Mouse (Mus musculus): ENCODE data around the gene Unc13d. TPM values are rescaled to one million over a fixed set of nuclear protein-coding genes. Genes with fewer than 3 reads are reported as not detected.
A peak's percentile ranks its signal among the peaks of the same experiment; 100 is the strongest.

Gene Unc13d
- polyA plus RNA-seq, 1 experiment = 2.4 TPM

GRCm38 (mm10) chr11:116076266-116076540 lies 1.6 kb downstream of the Unc13d start:
- TF ChIP-seq CTCF (conservative IDR thresholded peaks at IDR 0.05; ENCODE audit: insufficient read depth, insufficient read length, low read depth, low read length) (no peak), POLR2A (IDR thresholded peaks at IDR 0.05; ENCODE audit: low read depth, low read length) (no peak)
- Histone ChIP-seq H3K27ac (ENCODE audit: insufficient read depth, low read depth, low read length) (no peak overlapping the region), H3K36me3 (ENCODE audit: control insufficient read depth, insufficient read depth, low read length) (peaks cover 3% of the 10 kb centered on the region; the same call in 1 of the 2 replicates), H3K4me1 (ENCODE audit: control insufficient read depth, insufficient read depth, low read length) (0 out of 2 replicates have a peak, but pooled peaks cover 3% of the 10 kb centered on the region), H3K4me3 (ENCODE audit: insufficient read depth, low read depth, low read length) (no peak overlapping the region), H3K27me3 (replicated peaks; ENCODE audit: control insufficient read depth, insufficient read depth, low read length) (no peaks in the 10 kb centered on the region)
- DNase-seq = no peak
- WGBS = 86% methylated on average over 7 of the region's 7 CpGs

- Histone ChIP-seq H3K4me1 (ENCODE audit: control insufficient read depth, insufficient read depth, low read length) (0 out of 2 replicates have a peak, but pooled peaks cover 3% of the 10 kb centered on the region), H3K27me3 (replicated peaks; ENCODE audit: control insufficient read depth, insufficient read depth, low read length) (no peaks in the 10 kb centered on the region), H3K27ac (ENCODE audit: insufficient read depth, low read depth, low read length) (no peak overlapping the region), H3K4me3 (ENCODE audit: insufficient read depth, low read depth, low read length) (no peak overlapping the region), H3K36me3 (ENCODE audit: control insufficient read depth, insufficient read depth, low read length) (peaks cover 2% of the 10 kb centered on the region; the same call in 1 of the 2 replicates)
- no peak for DNase-seq
- no peak for TF ChIP-seq CTCF (conservative IDR thresholded peaks at IDR 0.05; ENCODE audit: insufficient read depth, insufficient read length, low read depth, low read length)
- no peak for TF ChIP-seq POLR2A (IDR thresholded peaks at IDR 0.05; ENCODE audit: low read depth, low read length)
- WGBS = 67% methylated on average over 20 of the region's 20 CpGs
These were observed 2.1 kb downstream of the Unc13d start for GRCm38 (mm10) chr11:116075539-116076265.

- Histone ChIP-seq H3K27me3 (replicated peaks; ENCODE audit: control insufficient read depth, insufficient read depth, low read length) (no peaks in the 10 kb centered on the region), H3K4me1 (ENCODE audit: control insufficient read depth, insufficient read depth, low read length) (0 out of 2 replicates have a peak, but pooled peaks cover 3% of the 10 kb centered on the region), H3K36me3 (ENCODE audit: control insufficient read depth, insufficient read depth, low read length) (peaks cover 2% of the 10 kb centered on the region; the same call in 1 of the 2 replicates), H3K4me3 (ENCODE audit: insufficient read depth, low read depth, low read length) (no peak overlapping the region), H3K27ac (ENCODE audit: insufficient read depth, low read depth, low read length) (no peak overlapping the region)
- WGBS = 61% methylated on average over 7 of the region's 7 CpGs
- TF ChIP-seq CTCF (conservative IDR thresholded peaks at IDR 0.05; ENCODE audit: insufficient read depth, insufficient read length, low read depth, low read length) = no peak
- TF ChIP-seq POLR2A (IDR thresholded peaks at IDR 0.05; ENCODE audit: low read depth, low read length) = no peak
- DNase-seq = no peak
These were observed 3.2 kb downstream of the Unc13d start for GRCm38 (mm10) chr11:116074436-116074991.

DNA sequence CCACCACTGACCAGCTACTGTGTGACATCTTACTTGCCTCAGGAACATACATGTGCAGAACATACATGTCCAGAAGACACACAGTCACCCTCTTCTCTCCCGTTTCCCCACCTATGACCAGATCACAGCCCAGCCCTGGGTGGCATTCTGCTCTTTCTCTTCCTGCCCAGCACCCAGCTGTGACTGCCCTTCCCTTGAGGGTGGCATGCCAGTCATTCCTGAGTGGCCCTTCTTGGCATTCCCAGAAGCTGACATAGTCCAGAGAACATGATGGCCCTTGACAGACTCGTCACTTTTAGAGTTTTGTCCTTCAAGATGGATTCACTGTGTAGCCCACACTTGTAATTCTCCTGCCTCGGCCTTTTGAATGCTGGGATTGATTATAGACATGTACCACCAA lies 5.2 kb downstream of the Unc13d start:
- Histone ChIP-seq H3K4me3 (ENCODE audit: insufficient read depth, low read depth, low read length) (no peak overlapping the region), H3K36me3 (ENCODE audit: control insufficient read depth, insufficient read depth, low read length) (no peaks in the 10 kb centered on the region), H3K27me3 (replicated peaks; ENCODE audit: control insufficient read depth, insufficient read depth, low read length) (no peaks in the 10 kb centered on the region), H3K27ac (ENCODE audit: insufficient read depth, low read depth, low read length) (peak overlapping the region; percentile 22; the same call in 1 of the 2 replicates), H3K4me1 (ENCODE audit: control insufficient read depth, insufficient read depth, low read length) (no peaks in the 10 kb centered on the region)
- no peak for TF ChIP-seq CTCF (conservative IDR thresholded peaks at IDR 0.05; ENCODE audit: insufficient read depth, insufficient read length, low read depth, low read length)
- no peak for TF ChIP-seq POLR2A (IDR thresholded peaks at IDR 0.05; ENCODE audit: low read depth, low read length)
- DNase-seq = no peak
- 72% methylated on average over 3 of the region's 3 CpGs for WGBS

- no peaks in the 10 kb centered on the region for H3K36me3 ChIP-seq (ENCODE audit: control insufficient read depth, insufficient read depth, low read length)
- H3K27ac ChIP-seq (ENCODE audit: insufficient read depth, low read depth, low read length) = no peak overlapping the region
- WGBS = 55% methylated on average over 5 of the region's 5 CpGs
- H3K27me3 ChIP-seq (replicated peaks; ENCODE audit: control insufficient read depth, insufficient read depth, low read length) = no peaks in the 10 kb centered on the region
- H3K4me1 ChIP-seq (ENCODE audit: control insufficient read depth, insufficient read depth, low read length) = no peaks in the 10 kb centered on the region
- peak; percentile 39 for TF ChIP-seq CTCF (conservative IDR thresholded peaks at IDR 0.05; ENCODE audit: insufficient read depth, insufficient read length, low read depth, low read length)
- no peak for TF ChIP-seq POLR2A (IDR thresholded peaks at IDR 0.05; ENCODE audit: low read depth, low read length)
- H3K4me3 ChIP-seq (ENCODE audit: insufficient read depth, low read depth, low read length) = no peak overlapping the region
- DNase-seq = peak; percentile 34
These were observed 6.3 kb downstream of the Unc13d start for GRCm38 (mm10) chr11:116071510-116071909.

DNA sequence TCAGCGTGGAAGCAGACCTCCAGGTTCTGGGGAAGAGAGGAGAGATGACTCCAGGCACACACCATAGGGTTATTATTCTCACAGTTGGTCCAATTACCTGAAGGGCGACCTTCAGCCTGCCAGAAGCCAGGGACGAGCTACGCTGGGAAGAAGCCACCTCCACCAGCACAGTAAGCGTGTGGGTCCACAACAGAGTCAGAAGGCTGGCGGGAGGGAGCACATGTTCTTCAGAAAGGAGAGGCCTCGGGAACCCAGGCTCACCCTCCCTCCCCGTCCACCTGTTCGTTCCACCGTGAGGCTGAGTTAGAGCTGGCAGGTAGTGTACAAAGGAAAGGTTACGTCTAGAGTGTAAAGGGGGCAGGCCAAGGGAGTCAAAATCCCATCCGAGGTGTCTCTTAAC lies 12.4 kb downstream of the Unc13d start:
- H3K27me3 ChIP-seq (replicated peaks; ENCODE audit: control insufficient read depth, insufficient read depth, low read length) = no peaks in the 10 kb centered on the region
- DNase-seq = no peak
- WGBS = 86% methylated on average over 12 of the region's 12 CpGs
- no peaks in the 10 kb centered on the region for H3K36me3 ChIP-seq (ENCODE audit: control insufficient read depth, insufficient read depth, low read length)
- no peaks in the 10 kb centered on the region for H3K4me1 ChIP-seq (ENCODE audit: control insufficient read depth, insufficient read depth, low read length)
- H3K4me3 ChIP-seq (ENCODE audit: insufficient read depth, low read depth, low read length) = no peak overlapping the region
- H3K27ac ChIP-seq (ENCODE audit: insufficient read depth, low read depth, low read length) = no peak overlapping the region
- TF ChIP-seq CTCF (conservative IDR thresholded peaks at IDR 0.05; ENCODE audit: insufficient read depth, insufficient read length, low read depth, low read length) = no peak
- TF ChIP-seq POLR2A (IDR thresholded peaks at IDR 0.05; ENCODE audit: low read depth, low read length) = no peak

GRCm38 (mm10) chr11:116064187-116064867 lies 13.4 kb downstream of the Unc13d start:
- no peak for DNase-seq
- H3K4me1 ChIP-seq (ENCODE audit: control insufficient read depth, insufficient read depth, low read length) = no peaks in the 10 kb centered on the region
- 76% methylated on average over 23 of the region's 23 CpGs for WGBS
- H3K27ac ChIP-seq (ENCODE audit: insufficient read depth, low read depth, low read length) = no peak overlapping the region
- H3K4me3 ChIP-seq (ENCODE audit: insufficient read depth, low read depth, low read length) = no peak overlapping the region
- H3K36me3 ChIP-seq (ENCODE audit: control insufficient read depth, insufficient read depth, low read length) = no peaks in the 10 kb centered on the region
- no peak for TF ChIP-seq CTCF (conservative IDR thresholded peaks at IDR 0.05; ENCODE audit: insufficient read depth, insufficient read length, low read depth, low read length)
- TF ChIP-seq POLR2A (IDR thresholded peaks at IDR 0.05; ENCODE audit: low read depth, low read length) = no peak
- no peaks in the 10 kb centered on the region for H3K27me3 ChIP-seq (replicated peaks; ENCODE audit: control insufficient read depth, insufficient read depth, low read length)
